Mouse (Mus musculus): Measurements from ENCODE around the gene Wdr86.
"Not testable (repeated sequence)": the region's sequence is repeated elsewhere in the genome, so short reads cannot be mapped to it uniquely, and the experiment has no call there.

Wdr86 gene

GRCm38 (mm10) chr5:24730488-24730871, at the start of gene Wdr86:
TSS of gene Wdr86 (minus strand) at chr5:24730727.
- peak; percentile 63 for DNase-seq (ENCODE audit: low spot score)

GRCm38 (mm10) chr5:24779881-24780512, 49.5 kb upstream of the Wdr86 start:
- no peak for DNase-seq (ENCODE audit: low spot score)

- DNase-seq (ENCODE audit: low spot score) = no peak
Observed at GRCm38 (mm10) chr5:24779321-24779720, 48.8 kb upstream of the Wdr86 start.

- no peak for DNase-seq (ENCODE audit: low spot score)
Observed at GRCm38 (mm10) chr5:24778843-24779140, 48.3 kb upstream of the Wdr86 start.

GRCm38 (mm10) chr5:24778082-24778842, 47.7 kb upstream of the Wdr86 start:
- DNase-seq (ENCODE audit: low spot score) = no peak

- no peak for DNase-seq (ENCODE audit: low spot score)
Observed at GRCm38 (mm10) chr5:24776681-24777080, 46.2 kb upstream of the Wdr86 start.

GRCm38 (mm10) chr5:24774549-24774948, 44.0 kb upstream of the Wdr86 start:
- DNase-seq (ENCODE audit: low spot score) = not testable (repeated sequence)

- DNase-seq (ENCODE audit: low spot score) = no peak
Observed at GRCm38 (mm10) chr5:24757816-24758215, 27.3 kb upstream of the Wdr86 start, which contains the start of gene Crygn. TSS of gene Crygn (minus strand) at chr5:24758008.

- DNase-seq (ENCODE audit: low spot score) = peak; percentile 55
Observed at GRCm38 (mm10) chr5:24756931-24757330, 26.4 kb upstream of the Wdr86 start.

- DNase-seq (ENCODE audit: low spot score) = no peak
Observed at GRCm38 (mm10) chr5:24752175-24752498, 21.6 kb upstream of the Wdr86 start.

GRCm38 (mm10) chr5:24751305-24752174, 21.0 kb upstream of the Wdr86 start:
- DNase-seq (ENCODE audit: low spot score) = peak; percentile 91

GRCm38 (mm10) chr5:24750321-24751304, 20.1 kb upstream of the Wdr86 start:
- DNase-seq (ENCODE audit: low spot score) = peak; percentile 97

- no peak for DNase-seq (ENCODE audit: low spot score)
Observed at GRCm38 (mm10) chr5:24749731-24750130, 19.2 kb upstream of the Wdr86 start.

GRCm38 (mm10) chr5:24747533-24747932, 17.0 kb upstream of the Wdr86 start:
- no peak for DNase-seq (ENCODE audit: low spot score)

GRCm38 (mm10) chr5:24743956-24744355, 13.4 kb upstream of the Wdr86 start:
- DNase-seq (ENCODE audit: low spot score) = no peak

GRCm38 (mm10) chr5:24741172-24741885, 10.8 kb upstream of the Wdr86 start:
- DNase-seq (ENCODE audit: low spot score) = no peak

GRCm38 (mm10) chr5:24739141-24739753, 8.7 kb upstream of the Wdr86 start:
- DNase-seq (ENCODE audit: low spot score) = peak; percentile 52

GRCm38 (mm10) chr5:24738517-24738916, 8.0 kb upstream of the Wdr86 start:
- no peak for DNase-seq (ENCODE audit: low spot score)

GRCm38 (mm10) chr5:24737595-24737994, 7.1 kb upstream of the Wdr86 start:
- DNase-seq (ENCODE audit: low spot score) = no peak

GRCm38 (mm10) chr5:24733771-24734426, 3.4 kb upstream of the Wdr86 start:
- DNase-seq (ENCODE audit: low spot score) = no peak
